Mouse (Mus musculus) limb, embryonic 11.5 days (tissue): ENCODE results near the gene Slc22a23. TPM values are rescaled to one million over a fixed set of nuclear protein-coding genes. Genes with fewer than 3 reads are reported as not detected.

Experiments used
- ATAC-seq: fragments of 200-750 bp; cut with Nextera tagmentation; 2 replicates; pipeline ENCODE4 v1.8.0; 2017; ENCODE audit warnings: low read depth; ENCODE audit not compliant: insufficient number of reproducible peaks, low FRiP score, low TSS enrichment
- DNase-seq: peaks from one replicate; pipeline ENCODE4 v3.0.0-alpha.2; 2015; ENCODE audit warnings: low spot score
- H3K27ac ChIP-seq: fragments of 300-500 bp; sonication (generic); replicated peaks from 2 replicates; pipeline ENCODE4 v1.5.1; 2014; ENCODE audit warnings: low read depth, mild to moderate bottlenecking, low read length
- H3K27me3 ChIP-seq: fragments of 300-500 bp; sonication (generic); 2 replicates; pipeline ENCODE4 v1.6.1; 2014; ENCODE audit warnings: mild to moderate bottlenecking, low read length, mixed read lengths; ENCODE audit not compliant: control insufficient read depth, insufficient read depth
- H3K36me3 ChIP-seq: fragments of 300-500 bp; sonication (generic); 2 replicates; pipeline ENCODE4 v1.6.1; 2014; ENCODE audit warnings: mild to moderate bottlenecking, low read length, moderate library complexity, mixed read lengths; ENCODE audit not compliant: control insufficient read depth, insufficient read depth
- H3K4me1 ChIP-seq: fragments of 300-500 bp; sonication (generic); 2 replicates; pipeline ENCODE4 v1.6.1; 2014; ENCODE audit warnings: low read length, mixed read lengths; ENCODE audit not compliant: control insufficient read depth, insufficient read depth
- H3K4me2 ChIP-seq: fragments of 300-500 bp; sonication (generic); 2 replicates; pipeline ENCODE4 v1.6.1; 2014; ENCODE audit warnings: low read depth, mild to moderate bottlenecking, moderate library complexity; ENCODE audit not compliant: severe bottlenecking
- H3K4me3 ChIP-seq: fragments of 300-500 bp; sonication (generic); 2 replicates; pipeline ENCODE4 v1.5.1; 2014; ENCODE audit warnings: low read depth, low read length
- H3K9ac ChIP-seq: fragments of 300-500 bp; sonication (generic); 2 replicates; pipeline ENCODE4 v1.6.1; 2014; ENCODE audit warnings: mild to moderate bottlenecking, low read length
- H3K9me3 ChIP-seq: fragments of 300-500 bp; sonication (generic); 2 replicates; pipeline ENCODE4 v1.6.1; 2016; ENCODE audit warnings: low read length; ENCODE audit not compliant: control insufficient read depth
- WGBS: fragments of 180-500 bp; shearing (Covaris S2); extraction: QIAGEN DNeasy Blood & Tissue Kit; methylation state at CpG from one replicate; pipeline ENCODE4 v1.1.7; 2014; 5-methylcytosine and 5-hydroxymethylcytosine counted together
- polyA plus RNA-seq: library from polyadenylated mRNA; unstranded; fragments of >200 nt; fragmentation: Nextera tagmentation; extraction: Ambion mirVana; gene quantifications from 2 replicates; pipeline ENCODE4 v1.2.1, GENCODE M21; 2014

Gene Slc22a23
- polyA plus RNA-seq, 1 experiment from 2014 or later, result 3.2 TPM

DNA sequence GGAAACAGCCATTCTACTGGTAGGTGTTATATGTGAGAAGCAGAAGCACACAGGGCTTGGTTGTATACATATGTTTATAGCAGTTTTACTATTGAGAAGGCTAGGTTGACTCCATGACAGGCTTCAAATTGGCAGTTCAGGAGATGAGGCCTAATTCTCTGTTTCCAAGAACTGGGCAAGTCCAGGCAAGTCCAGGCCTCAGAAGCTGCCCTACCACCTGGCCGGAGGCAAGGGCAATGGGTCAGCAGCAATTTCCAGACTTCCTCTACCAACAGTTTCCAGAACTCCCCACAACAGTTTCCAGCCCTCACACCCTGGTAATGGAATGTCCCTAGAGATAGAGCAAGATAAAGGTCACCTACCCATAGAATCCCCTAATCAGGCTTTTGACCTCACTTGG, 185.1 kb downstream of the Slc22a23 start:
- H3K4me3 ChIP-seq, result no peak overlapping the region
- DNase-seq (no peak), ATAC-seq (no peak)
- no peak overlapping the region for H3K4me2 ChIP-seq
- no peak overlapping the region for H3K27ac ChIP-seq
- H3K9me3 ChIP-seq, result no peaks in the 10 kb centered on the region
- H3K36me3 ChIP-seq, result no peaks in the 10 kb centered on the region
- peaks cover 5% of the 10 kb centered on the region for H3K4me1 ChIP-seq
- H3K27me3 ChIP-seq, result no peaks in the 10 kb centered on the region
- 79% methylated on average over 1 of the region's 1 CpGs for WGBS
- H3K9ac ChIP-seq, result no peak overlapping the region

DNA sequence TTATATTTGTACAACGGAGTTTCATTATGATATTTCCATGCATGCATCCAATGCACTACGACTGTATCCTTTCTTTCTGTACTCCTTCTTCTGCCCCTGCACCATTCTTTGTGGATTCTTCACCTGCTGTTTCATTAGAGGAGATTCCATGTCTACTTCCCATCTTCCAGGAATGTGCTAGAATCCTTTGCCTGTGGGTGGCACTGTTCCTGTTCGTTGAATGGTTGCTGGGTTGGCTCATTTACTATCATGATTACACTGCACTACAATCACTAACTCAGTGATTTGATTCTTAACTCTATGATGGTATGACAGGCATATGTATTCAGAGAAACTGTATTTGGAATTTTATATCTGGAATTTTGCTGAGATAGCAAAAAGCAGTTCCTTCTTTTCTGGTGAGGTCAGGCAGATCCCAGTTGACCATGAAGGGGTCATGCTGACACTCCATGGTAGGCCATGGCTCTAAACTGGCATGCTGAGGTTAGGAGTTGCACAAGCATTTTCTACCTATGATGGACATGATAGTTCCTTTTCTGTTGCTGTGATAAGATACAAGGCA, 187.3 kb downstream of the Slc22a23 start:
- no peak overlapping the region for H3K4me3 ChIP-seq
- no peak overlapping the region for H3K4me2 ChIP-seq
- ATAC-seq, result no peak
- no peak for DNase-seq
- 92% methylated on average over 3 of the region's 3 CpGs for WGBS
- no peaks in the 10 kb centered on the region for H3K36me3 ChIP-seq
- no peaks in the 10 kb centered on the region for H3K27me3 ChIP-seq
- no peak overlapping the region for H3K27ac ChIP-seq
- no peak overlapping the region for H3K9ac ChIP-seq
- no peaks in the 10 kb centered on the region for H3K9me3 ChIP-seq
- peaks cover 2% of the 10 kb centered on the region; the same call in 1 of the 2 replicates for H3K4me1 ChIP-seq

DNA sequence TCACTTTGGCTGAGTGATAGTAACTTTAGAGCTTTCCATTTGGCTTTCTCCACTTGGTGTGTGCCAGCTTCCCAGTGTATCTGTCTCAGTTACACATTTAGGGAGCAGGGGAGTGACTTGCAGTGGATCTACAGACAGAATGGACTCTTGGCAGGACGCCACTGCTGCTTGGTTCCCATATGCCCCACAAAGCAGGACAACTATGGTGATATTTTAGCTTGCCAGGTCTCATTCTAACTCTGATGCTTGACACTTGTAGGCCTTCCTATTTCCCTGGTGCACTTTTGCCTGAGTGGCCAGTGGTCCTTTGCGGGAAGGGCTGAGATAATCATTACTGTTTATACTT, 188.2 kb downstream of the Slc22a23 start:
- H3K4me2 ChIP-seq, result no peak overlapping the region
- no peaks in the 10 kb centered on the region for H3K36me3 ChIP-seq
- no peaks in the 10 kb centered on the region for H3K4me1 ChIP-seq
- H3K4me3 ChIP-seq, result no peak overlapping the region
- H3K27ac ChIP-seq, result no peak overlapping the region
- H3K9me3 ChIP-seq, result no peaks in the 10 kb centered on the region
- DNase-seq, result no peak
- ATAC-seq, result no peak
- WGBS, result 76% methylated on average over 2 of the region's 2 CpGs
- H3K27me3 ChIP-seq, result no peaks in the 10 kb centered on the region
- no peak overlapping the region for H3K9ac ChIP-seq

DNA sequence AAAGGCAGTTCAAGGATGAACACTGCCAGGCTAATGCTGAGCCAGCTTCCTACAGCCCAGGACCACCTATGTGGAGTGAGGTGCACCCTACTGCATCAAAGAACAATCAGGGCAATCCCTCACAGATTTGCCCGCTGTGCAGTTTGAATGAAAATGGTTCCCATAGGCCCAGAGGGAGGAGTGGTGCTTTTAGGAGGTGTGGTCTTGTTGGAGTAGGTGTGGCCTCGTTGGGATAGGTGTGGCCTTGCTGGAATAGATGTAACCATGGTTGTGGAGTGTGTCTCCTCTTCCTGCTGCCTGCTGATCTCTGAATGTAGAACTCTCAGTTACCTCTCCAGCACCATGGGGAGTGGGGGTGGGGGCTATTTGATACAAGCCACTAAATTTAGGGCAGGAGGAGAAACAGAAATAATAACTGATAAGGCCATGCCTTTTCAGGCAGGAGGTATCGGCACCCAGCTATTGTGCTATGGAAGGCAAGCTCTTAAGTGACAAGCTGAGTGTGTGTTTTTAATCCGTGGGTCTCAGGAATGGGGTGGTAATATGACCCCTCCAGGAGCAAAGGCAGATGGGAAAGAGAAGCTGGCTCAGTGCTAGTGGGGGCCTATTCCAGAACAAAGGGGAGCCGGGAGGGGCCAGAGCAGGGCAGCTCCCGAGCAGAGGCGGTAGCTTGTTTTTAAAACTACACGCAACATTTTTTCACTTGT, 188.7 kb downstream of the Slc22a23 start:
- Histone ChIP-seq H3K27ac (no peak overlapping the region), H3K9ac (no peak overlapping the region), H3K9me3 (no peaks in the 10 kb centered on the region), H3K27me3 (no peaks in the 10 kb centered on the region), H3K36me3 (no peaks in the 10 kb centered on the region), H3K4me3 (no peak overlapping the region), H3K4me1 (no peaks in the 10 kb centered on the region), H3K4me2 (no peak overlapping the region)
- no peak for ATAC-seq
- 64% methylated on average over 8 of the region's 8 CpGs for WGBS
- no peak for DNase-seq

GRCm38 (mm10) chr13:34154931-34155272, 190.1 kb downstream of the Slc22a23 start:
- no peaks in the 10 kb centered on the region for H3K27me3 ChIP-seq
- WGBS, result 40% methylated on average over 3 of the region's 3 CpGs
- no peak overlapping the region for H3K4me2 ChIP-seq
- peaks cover 3% of the 10 kb centered on the region for H3K4me1 ChIP-seq
- H3K9me3 ChIP-seq, result no peaks in the 10 kb centered on the region
- ATAC-seq (no peak), DNase-seq (peak; percentile 79)
- no peaks in the 10 kb centered on the region for H3K36me3 ChIP-seq
- no peak overlapping the region for H3K4me3 ChIP-seq
- H3K9ac ChIP-seq, result no peak overlapping the region
- no peak overlapping the region for H3K27ac ChIP-seq

- Histone ChIP-seq H3K4me3 (no peak overlapping the region), H3K27ac (no peak overlapping the region), H3K9ac (no peak overlapping the region), H3K27me3 (no peaks in the 10 kb centered on the region), H3K36me3 (no peaks in the 10 kb centered on the region), H3K4me1 (peaks cover 3% of the 10 kb centered on the region), H3K9me3 (no peaks in the 10 kb centered on the region), H3K4me2 (no peak overlapping the region)
- DNase-seq (peak; percentile 67), ATAC-seq (no peak)
- 58% methylated on average over 13 of the region's 13 CpGs for WGBS
Observed at GRCm38 (mm10) chr13:34154217-34154930, 190.6 kb downstream of the Slc22a23 start.

- Histone ChIP-seq H3K9ac (no peak overlapping the region), H3K36me3 (no peaks in the 10 kb centered on the region), H3K4me2 (no peak overlapping the region), H3K4me3 (no peak overlapping the region), H3K27me3 (no peaks in the 10 kb centered on the region), H3K4me1 (peaks cover 3% of the 10 kb centered on the region), H3K9me3 (no peaks in the 10 kb centered on the region), H3K27ac (no peak overlapping the region)
- DNase-seq (no peak), ATAC-seq (no peak)
- WGBS, result 87% methylated on average over 4 of the region's 5 CpGs
Observed at GRCm38 (mm10) chr13:34153254-34154011, 191.5 kb downstream of the Slc22a23 start.

GRCm38 (mm10) chr13:34152695-34153094, 192.3 kb downstream of the Slc22a23 start:
- no peak overlapping the region for H3K4me2 ChIP-seq
- no peak overlapping the region for H3K27ac ChIP-seq
- H3K4me3 ChIP-seq, result no peak overlapping the region
- WGBS, result 56% methylated on average over 7 of the region's 7 CpGs
- H3K9ac ChIP-seq, result no peak overlapping the region
- DNase-seq (no peak), ATAC-seq (no peak)
- H3K9me3 ChIP-seq, result no peaks in the 10 kb centered on the region
- peaks cover 3% of the 10 kb centered on the region for H3K4me1 ChIP-seq
- H3K27me3 ChIP-seq, result no peaks in the 10 kb centered on the region
- H3K36me3 ChIP-seq, result no peaks in the 10 kb centered on the region
